Mouse (Mus musculus): ENCODE results near the gene Mllt10. TPM values are rescaled to one million over a fixed set of nuclear protein-coding genes. Genes with fewer than 3 reads are reported as not detected.

Mllt10 gene
- polyA plus RNA-seq, 1 experiment = 433 TPM

GRCm38 (mm10) chr2:18183079-18183478 is 128.0 kb downstream of the Mllt10 start:
- H3K27ac ChIP-seq (ENCODE audit: insufficient read depth, low read depth, low read length) = no peak overlapping the region
- H3K4me3 ChIP-seq (ENCODE audit: insufficient read depth, low read depth, low read length) = no peak overlapping the region
- H3K4me1 ChIP-seq (ENCODE audit: control insufficient read depth, insufficient read depth, low read length) = no peaks in the 10 kb centered on the region
- no peak for TF ChIP-seq CTCF (IDR thresholded peaks at IDR 0.05; ENCODE audit: insufficient read depth, low read depth, low read length)
- TF ChIP-seq POLR2A (IDR thresholded peaks at IDR 0.05; ENCODE audit: insufficient read depth, low read depth, low read length) = no peak

DNA sequence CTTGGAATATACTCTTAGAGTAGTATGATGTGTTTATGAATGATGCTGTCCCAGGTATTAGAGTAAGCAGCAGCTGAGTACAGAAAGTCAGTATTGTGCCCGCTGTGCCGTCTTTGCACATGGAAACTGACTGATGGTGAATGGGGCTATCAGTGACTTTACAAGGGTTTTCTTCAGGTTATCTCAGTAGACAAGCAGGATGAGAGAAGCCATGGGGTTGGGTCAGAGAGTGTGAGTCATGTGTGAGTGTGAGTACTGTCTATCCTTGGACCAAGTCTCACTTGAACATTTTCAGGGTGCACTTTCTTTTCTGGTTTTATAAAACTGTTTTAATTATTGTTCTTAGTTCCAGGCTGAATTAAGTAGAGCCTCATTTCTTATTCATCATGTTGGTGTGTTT is 133.3 kb downstream of the Mllt10 start:
- TF ChIP-seq CTCF (IDR thresholded peaks at IDR 0.05; ENCODE audit: insufficient read depth, low read depth, low read length) = no peak
- TF ChIP-seq POLR2A (IDR thresholded peaks at IDR 0.05; ENCODE audit: insufficient read depth, low read depth, low read length) = no peak
- Histone ChIP-seq H3K4me3 (ENCODE audit: insufficient read depth, low read depth, low read length) (no peak overlapping the region), H3K4me1 (ENCODE audit: control insufficient read depth, insufficient read depth, low read length) (no peaks in the 10 kb centered on the region), H3K27ac (ENCODE audit: insufficient read depth, low read depth, low read length) (no peak overlapping the region)
- WGBS = 95% methylated on average over 2 of the region's 2 CpGs

DNA sequence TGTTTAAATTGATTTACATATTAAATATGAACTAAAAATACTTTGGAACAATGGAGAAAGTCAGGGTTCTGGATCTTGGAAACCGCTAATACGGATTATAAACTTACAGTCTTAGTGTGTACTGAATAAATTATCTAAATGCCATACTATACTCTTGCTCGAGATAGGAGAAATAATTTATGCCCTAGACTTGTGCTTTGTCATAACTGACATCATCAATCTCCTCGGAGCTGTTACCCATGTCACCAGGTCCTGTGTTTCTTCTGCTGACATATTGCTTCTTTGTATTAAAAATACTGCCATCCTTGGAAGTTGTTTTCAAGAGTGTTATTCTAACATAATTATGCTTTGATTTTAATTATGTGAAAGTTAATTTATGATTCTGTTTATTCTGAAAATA is 140.2 kb downstream of the Mllt10 start:
- Histone ChIP-seq H3K27ac (ENCODE audit: insufficient read depth, low read depth, low read length) (no peak overlapping the region), H3K4me1 (ENCODE audit: control insufficient read depth, insufficient read depth, low read length) (no peaks in the 10 kb centered on the region), H3K4me3 (ENCODE audit: insufficient read depth, low read depth, low read length) (no peak overlapping the region)
- WGBS = 81% methylated on average over 4 of the region's 4 CpGs
- TF ChIP-seq CTCF (IDR thresholded peaks at IDR 0.05; ENCODE audit: insufficient read depth, low read depth, low read length) (no peak), POLR2A (IDR thresholded peaks at IDR 0.05; ENCODE audit: insufficient read depth, low read depth, low read length) (no peak)

- Histone ChIP-seq H3K4me1 (ENCODE audit: control insufficient read depth, insufficient read depth, low read length) (no peaks in the 10 kb centered on the region), H3K27ac (ENCODE audit: insufficient read depth, low read depth, low read length) (no peak overlapping the region), H3K4me3 (ENCODE audit: insufficient read depth, low read depth, low read length) (no peak overlapping the region)
- TF ChIP-seq POLR2A (IDR thresholded peaks at IDR 0.05; ENCODE audit: insufficient read depth, low read depth, low read length) (no peak), CTCF (IDR thresholded peaks at IDR 0.05; ENCODE audit: insufficient read depth, low read depth, low read length) (no peak)
- WGBS = 62% methylated on average over 3 of the region's 3 CpGs
Measured at GRCm38 (mm10) chr2:18195691-18196396, 140.8 kb downstream of the Mllt10 start.

DNA sequence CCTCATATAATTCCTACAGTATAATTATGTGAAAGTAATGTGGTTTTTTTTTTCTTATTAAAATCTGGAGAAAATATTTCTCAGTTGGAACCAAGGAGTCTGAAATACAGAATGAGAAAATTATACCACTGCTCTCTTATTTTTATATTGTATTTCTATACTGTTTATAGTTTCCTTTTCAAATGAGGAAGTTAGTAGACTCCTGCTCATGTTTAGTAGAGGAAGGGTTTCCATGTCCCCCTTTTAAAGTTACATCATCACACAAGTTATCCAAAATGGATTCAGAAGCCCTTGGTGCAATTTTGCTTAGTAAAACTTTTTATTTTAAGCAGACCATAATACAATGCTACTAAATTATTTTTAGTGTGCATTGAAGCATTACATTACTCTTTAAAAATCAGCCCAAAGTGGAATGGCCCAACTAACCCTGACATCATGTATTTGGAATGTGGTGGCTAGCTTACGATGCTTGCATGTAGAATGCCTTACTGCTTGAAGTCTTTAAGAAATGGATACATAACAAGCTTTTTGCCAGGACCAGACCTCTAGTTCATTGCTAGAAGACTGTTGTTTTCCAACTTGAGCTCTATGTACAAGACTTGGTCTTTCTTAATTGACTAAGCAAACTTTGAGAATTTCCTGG is 146.9 kb downstream of the Mllt10 start:
- H3K4me3 ChIP-seq (ENCODE audit: insufficient read depth, low read depth, low read length) = no peak overlapping the region
- WGBS = 89% methylated on average over 1 of the region's 1 CpGs
- no peak for TF ChIP-seq CTCF (IDR thresholded peaks at IDR 0.05; ENCODE audit: insufficient read depth, low read depth, low read length)
- TF ChIP-seq POLR2A (IDR thresholded peaks at IDR 0.05; ENCODE audit: insufficient read depth, low read depth, low read length) = no peak
- H3K4me1 ChIP-seq (ENCODE audit: control insufficient read depth, insufficient read depth, low read length) = peaks cover 7% of the 10 kb centered on the region
- no peak overlapping the region for H3K27ac ChIP-seq (ENCODE audit: insufficient read depth, low read depth, low read length)

- TF ChIP-seq POLR2A (IDR thresholded peaks at IDR 0.05; ENCODE audit: insufficient read depth, low read depth, low read length) = no peak
- TF ChIP-seq CTCF (IDR thresholded peaks at IDR 0.05; ENCODE audit: insufficient read depth, low read depth, low read length) = no peak
- Histone ChIP-seq H3K4me3 (ENCODE audit: insufficient read depth, low read depth, low read length) (no peak overlapping the region), H3K27ac (ENCODE audit: insufficient read depth, low read depth, low read length) (no peak overlapping the region), H3K4me1 (ENCODE audit: control insufficient read depth, insufficient read depth, low read length) (peaks cover 10% of the 10 kb centered on the region)
- over 99% methylated on average over 4 of the region's 4 CpGs for WGBS
Measured at GRCm38 (mm10) chr2:18202923-18203322, 147.9 kb downstream of the Mllt10 start.

GRCm38 (mm10) chr2:18205118-18205517 is 150.1 kb downstream of the Mllt10 start:
- Histone ChIP-seq H3K27ac (ENCODE audit: insufficient read depth, low read depth, low read length) (no peak overlapping the region), H3K4me3 (ENCODE audit: insufficient read depth, low read depth, low read length) (no peak overlapping the region), H3K4me1 (ENCODE audit: control insufficient read depth, insufficient read depth, low read length) (peaks cover 19% of the 10 kb centered on the region)
- TF ChIP-seq CTCF (IDR thresholded peaks at IDR 0.05; ENCODE audit: insufficient read depth, low read depth, low read length) (peak; percentile 48), POLR2A (IDR thresholded peaks at IDR 0.05; ENCODE audit: insufficient read depth, low read depth, low read length) (no peak)
- 69% methylated on average over 3 of the region's 3 CpGs for WGBS

- Histone ChIP-seq H3K4me1 (ENCODE audit: control insufficient read depth, insufficient read depth, low read length) (peaks cover 19% of the 10 kb centered on the region), H3K27ac (ENCODE audit: insufficient read depth, low read depth, low read length) (peak overlapping the region; percentile 85), H3K4me3 (ENCODE audit: insufficient read depth, low read depth, low read length) (no peak overlapping the region)
- TF ChIP-seq CTCF (IDR thresholded peaks at IDR 0.05; ENCODE audit: insufficient read depth, low read depth, low read length) (no peak), POLR2A (IDR thresholded peaks at IDR 0.05; ENCODE audit: insufficient read depth, low read depth, low read length) (no peak)
- whole genome bisulfite sequencing = 25% methylated on average over 10 of the region's 10 CpGs
Measured at GRCm38 (mm10) chr2:18206811-18207210, 151.8 kb downstream of the Mllt10 start.

DNA sequence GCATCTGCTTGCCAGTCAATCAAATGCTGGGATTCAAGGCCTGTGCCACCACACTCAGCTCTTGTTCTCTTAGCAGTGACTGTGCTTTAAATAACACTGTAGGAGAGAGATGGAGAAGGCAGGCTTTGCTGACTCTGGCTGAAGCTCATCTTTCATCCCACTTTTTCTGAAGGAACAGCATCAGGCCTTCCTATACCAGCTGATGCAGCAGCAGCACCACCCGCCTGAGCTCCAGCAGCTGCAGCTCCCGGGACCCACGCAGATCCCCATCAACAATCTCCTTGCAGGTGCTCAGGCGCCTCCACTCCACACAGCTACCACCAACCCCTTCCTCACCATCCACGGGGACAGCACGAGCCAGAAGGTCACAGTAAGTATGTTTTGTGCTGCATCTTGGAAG is 153.5 kb downstream of the Mllt10 start:
- WGBS = 38% methylated on average over 6 of the region's 6 CpGs
- Histone ChIP-seq H3K4me1 (ENCODE audit: control insufficient read depth, insufficient read depth, low read length) (peaks cover 19% of the 10 kb centered on the region), H3K27ac (ENCODE audit: insufficient read depth, low read depth, low read length) (peak overlapping the region; percentile 67), H3K4me3 (ENCODE audit: insufficient read depth, low read depth, low read length) (no peak overlapping the region)
- TF ChIP-seq CTCF (IDR thresholded peaks at IDR 0.05; ENCODE audit: insufficient read depth, low read depth, low read length) = no peak
- TF ChIP-seq POLR2A (IDR thresholded peaks at IDR 0.05; ENCODE audit: insufficient read depth, low read depth, low read length) = no peak
